Mouse (Mus musculus) liver, postnatal 0 days (tissue): Measurements from ENCODE around the gene Gm21887.
"Not testable (repeated sequence)": the region's sequence is repeated elsewhere in the genome, so short reads cannot be mapped to it uniquely, and the experiment has no call there.

Experiments used
- CTCF ChIP-seq: sonication (generic); IDR thresholded peaks from 2 replicates; pipeline ENCODE4 v1.5.1; 2016; ENCODE audit warnings: antibody characterized with exemption, low read depth
- EP300 ChIP-seq: IDR thresholded peaks from 2 replicates; pipeline ENCODE4 v1.6.1; 2016; ENCODE audit warnings: antibody characterized with exemption, low read depth, mild to moderate bottlenecking

DNA sequence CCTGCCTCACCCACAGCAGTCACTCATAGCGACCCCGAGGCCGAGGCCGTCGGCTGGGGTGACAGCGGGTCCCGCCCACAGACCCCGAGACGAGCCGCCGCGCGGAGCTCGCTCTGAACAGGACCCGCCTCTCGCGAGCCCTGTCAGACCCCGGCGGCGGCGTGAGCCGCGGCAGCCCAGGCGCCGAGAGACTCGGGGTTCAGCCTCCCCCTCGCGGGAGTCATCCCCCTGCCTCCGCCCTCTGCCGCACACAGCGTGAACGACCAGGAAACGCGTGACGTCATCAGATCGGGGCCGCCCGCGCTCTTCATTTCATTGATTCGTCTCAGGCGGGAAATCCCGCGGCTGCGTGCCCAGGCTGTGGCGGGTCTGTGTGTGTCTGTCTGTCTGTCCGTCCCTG lies 12.5 kb upstream of the Gm21887 start:
- not testable (repeated sequence) for TF ChIP-seq CTCF, EP300
